Mouse (Mus musculus) retina, postnatal 1 day (tissue): ENCODE data around the gene Anxa3.
A peak's percentile ranks its signal among the peaks of the same experiment; 100 is the strongest.

ENCODE experiments used
- DNase-seq: peaks from one replicate; pipeline ENCODE4 v3.0.0-alpha.2; 2012

Gene Anxa3

GRCm38 (mm10) chr5:96792936-96793718 lies at the start of gene Anxa3:
Gene Anxa3, plus strand, starts transcription at chr5:96793339.
- DNase-seq: peak; percentile 46

GRCm38 (mm10) chr5:96747195-96747984 lies 45.7 kb upstream of the Anxa3 start:
- DNase-seq: peak; percentile 63

GRCm38 (mm10) chr5:96757615-96758014 lies 35.5 kb upstream of the Anxa3 start:
- DNase-seq: no peak

- no peak for DNase-seq
Measured at GRCm38 (mm10) chr5:96762021-96762420, 31.1 kb upstream of the Anxa3 start.

- DNase-seq: peak; percentile 83
Measured at GRCm38 (mm10) chr5:96768846-96769471, 24.2 kb upstream of the Anxa3 start.

- DNase-seq: no peak
Measured at GRCm38 (mm10) chr5:96783506-96784288, 9.4 kb upstream of the Anxa3 start.

- DNase-seq: no peak
Measured at GRCm38 (mm10) chr5:96785096-96785495, 8.0 kb upstream of the Anxa3 start.

GRCm38 (mm10) chr5:96792422-96792821 lies 717 bp upstream of the Anxa3 start:
- DNase-seq: no peak

GRCm38 (mm10) chr5:96793953-96794635 lies 955 bp downstream of the Anxa3 start:
- DNase-seq: no peak

- DNase-seq: no peak
Measured at GRCm38 (mm10) chr5:96795752-96796151, 2.6 kb downstream of the Anxa3 start.

GRCm38 (mm10) chr5:96797465-96797864 lies 4.3 kb downstream of the Anxa3 start:
- no peak for DNase-seq

- DNase-seq: no peak
Measured at GRCm38 (mm10) chr5:96799165-96799564, 6.0 kb downstream of the Anxa3 start.

- DNase-seq: no peak
Measured at GRCm38 (mm10) chr5:96799969-96800368, 6.8 kb downstream of the Anxa3 start.

GRCm38 (mm10) chr5:96802185-96802584 lies 9.0 kb downstream of the Anxa3 start:
- no peak for DNase-seq

- DNase-seq: no peak
Measured at GRCm38 (mm10) chr5:96803091-96803490, 10.0 kb downstream of the Anxa3 start.

- no peak for DNase-seq
Measured at GRCm38 (mm10) chr5:96804304-96804703, 11.2 kb downstream of the Anxa3 start.

- DNase-seq: no peak
Measured at GRCm38 (mm10) chr5:96804813-96805212, 11.7 kb downstream of the Anxa3 start.

- DNase-seq: no peak
Measured at GRCm38 (mm10) chr5:96810620-96811019, 17.5 kb downstream of the Anxa3 start.

- DNase-seq: no peak
Measured at GRCm38 (mm10) chr5:96824769-96825327, 31.7 kb downstream of the Anxa3 start.

GRCm38 (mm10) chr5:96827176-96827575 lies 34.0 kb downstream of the Anxa3 start:
- no peak for DNase-seq

GRCm38 (mm10) chr5:96834338-96834737 lies 41.2 kb downstream of the Anxa3 start:
- DNase-seq: no peak

- DNase-seq: no peak
Measured at GRCm38 (mm10) chr5:96847986-96848385, 54.8 kb downstream of the Anxa3 start.
